Mouse (Mus musculus) cerebellum, adult 2 months (tissue): Measurements from ENCODE around the gene Nectin1.

Source experiments
- CTCF ChIP-seq: fragments of 200-500 bp; IDR thresholded peaks from 2 replicates; pipeline ENCODE4 v1.5.1; 2011; ENCODE audit warnings: low read depth, mild to moderate bottlenecking, control low read depth, low read length, moderate library complexity, borderline replicate concordance; ENCODE audit not compliant: insufficient read depth
- POLR2A ChIP-seq: fragments of 200-500 bp; IDR thresholded peaks from 2 replicates; pipeline ENCODE4 v1.6.1; 2011; ENCODE audit warnings: low read length, control low read depth, borderline replicate concordance; ENCODE audit not compliant: insufficient read depth

- TF ChIP-seq CTCF (no peak), POLR2A (no peak)
Observed at GRCm38 (mm10) chr9:43834283-43834682, 90.5 kb downstream of the Nectin1 start.
